Mouse (Mus musculus): ENCODE results near the gene Spint1.

DNA sequence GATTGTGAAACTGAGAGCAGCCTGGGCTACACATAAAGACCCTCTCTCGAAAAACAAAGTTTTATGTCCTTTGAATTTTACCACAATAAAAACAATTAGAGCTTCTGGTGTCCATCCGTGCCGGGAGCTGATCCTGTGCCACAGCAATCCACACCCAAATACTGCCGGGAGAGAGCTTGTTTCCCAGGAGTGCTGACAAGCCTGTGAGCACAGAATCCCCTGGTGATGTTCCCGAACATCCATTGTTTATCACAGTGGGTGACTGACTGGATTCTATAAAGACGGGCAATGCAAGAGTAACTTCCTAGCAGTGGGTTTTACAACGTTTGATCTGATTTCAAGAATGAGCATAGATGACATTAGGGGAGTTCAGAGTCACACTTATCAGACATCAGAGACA is 17.8 kb downstream of the Spint1 start:
- TF ChIP-seq EP300 (IDR thresholded peaks at IDR 0.05; ENCODE audit: insufficient read depth, low read depth, low read length) (no peak), CTCF (IDR thresholded peaks at IDR 0.05) (no peak), POLR2A (IDR thresholded peaks at IDR 0.05; ENCODE audit: insufficient read depth, low read depth, low read length) (no peak)

Data from heart, adult 2 months (tissue).